ENCODE assay signal across 11 mouse cellular contexts in genomic region chr7:143014862-143015659, GRCm38 (mm10). TPM values are rescaled to one million over a fixed set of nuclear protein-coding genes. Genes with fewer than 3 reads are reported as not detected.
A peak's percentile ranks its signal among the peaks of the same experiment; 100 is the strongest.
DNase-seq lines count a peak whose midpoint lies in the region; ATAC-seq and TF ChIP-seq lines count a peak whose summit lies in the region.
"Had no signal": no experiment of that assay in that cellular context is flagged by ENCODE, and none has a peak within 500 bp of the region (broad histone marks: within the 10 kb centered on the region; RNA-seq: fewer than 3 reads in every experiment).

No protein-coding gene starts in this region.

- DNase-seq in cerebellum, postnatal 25 days = peak; percentile 39 to 69
- no peak for DNase-seq in cerebellum, adult 9-10 months
- DNase-seq in lung, embryonic 14.5 days = no peak
- no peak for DNase-seq in lung, adult 2 months
- no peak for DNase-seq in heart, embryonic 10.5 days (ENCODE audit: low spot score)
- DNase-seq in layer of hippocampus, postnatal 14 days (ENCODE audit: low spot score in 2 of 2) = no peak
- no peak for DNase-seq in adipocyte (ENCODE audit: low spot score)

- no peaks in the 10 kb centered on the region for H3K27me3 ChIP-seq in lung, embryonic 14.5 days (ENCODE audit: insufficient read depth, low read length)
- H3K27me3 ChIP-seq in heart, embryonic 10.5 days (ENCODE audit: insufficient read depth, poor library complexity, severe bottlenecking) = no peaks in the 10 kb centered on the region
- no peaks in the 10 kb centered on the region for H3K27me3 ChIP-seq in neural tube, embryonic 15.5 days (replicated peaks)
- H3K27me3 ChIP-seq: forebrain, embryonic 15.5 days; hindbrain, embryonic 15.5 days; limb, embryonic 12.5 days had no signal

- H3K4me1 ChIP-seq in lung, embryonic 14.5 days (ENCODE audit: insufficient read depth) = peaks cover 37% of the 10 kb centered on the region
- H3K4me1 ChIP-seq in lung, adult 2 months (ENCODE audit: control insufficient read depth, insufficient read depth, low read length) = peaks cover 18% of the 10 kb centered on the region
- H3K4me1 ChIP-seq in heart, embryonic 10.5 days = peaks cover 62% of the 10 kb centered on the region
- H3K4me1 ChIP-seq in neural tube, embryonic 15.5 days = peaks cover 39% of the 10 kb centered on the region

- no peak overlapping the region for H3K9ac ChIP-seq in lung, embryonic 14.5 days
- no peak overlapping the region for H3K9ac ChIP-seq in neural tube, embryonic 15.5 days (replicated peaks)
- H3K9ac ChIP-seq: forebrain, embryonic 15.5 days; hindbrain, embryonic 15.5 days; limb, embryonic 12.5 days had no signal

- H3K4me2 ChIP-seq in lung, embryonic 14.5 days = no peak overlapping the region; the same call in 1 of the 2 replicates
- no peak overlapping the region for H3K4me2 ChIP-seq in neural tube, embryonic 15.5 days
- H3K4me2 ChIP-seq: forebrain, embryonic 15.5 days; limb, embryonic 12.5 days had no signal

- WGBS in lung, embryonic 14.5 days = 78% methylated on average over 7 of the region's 7 CpGs
- 69% methylated on average over 7 of the region's 7 CpGs for WGBS in lung, adult 2 months
- WGBS in heart, embryonic 10.5 days = 88% methylated on average over 7 of the region's 7 CpGs
- 80% methylated on average over 7 of the region's 7 CpGs for WGBS in neural tube, embryonic 15.5 days

- ATAC-seq in lung, embryonic 14.5 days (ENCODE audit: insufficient read depth) = no peak
- no peak for ATAC-seq in neural tube, embryonic 15.5 days (ENCODE audit: low FRiP score)

- no peak for TF ChIP-seq CTCF in lung, embryonic 14.5 days (IDR thresholded peaks at IDR 0.05; ENCODE audit: low read depth)
- no peak for TF ChIP-seq CTCF in lung, adult 2 months (IDR thresholded peaks at IDR 0.05; ENCODE audit: insufficient read depth, low read length)

- no peaks in the 10 kb centered on the region for H3K9me3 ChIP-seq in lung, embryonic 14.5 days (ENCODE audit: low read depth, low read length)
- no peaks in the 10 kb centered on the region for H3K9me3 ChIP-seq in heart, embryonic 10.5 days
- no peaks in the 10 kb centered on the region for H3K9me3 ChIP-seq in neural tube, embryonic 15.5 days (replicated peaks)
- H3K9me3 ChIP-seq: forebrain, embryonic 15.5 days; hindbrain, embryonic 15.5 days; limb, embryonic 12.5 days had no signal

- no peak overlapping the region for H3K4me3 ChIP-seq in lung, embryonic 14.5 days (ENCODE audit: low read depth, low read length)
- no peak overlapping the region for H3K4me3 ChIP-seq in lung, adult 2 months (replicated peaks; ENCODE audit: extremely low read depth, low read depth, low read length)
- no peak overlapping the region for H3K4me3 ChIP-seq in heart, embryonic 10.5 days
- no peak overlapping the region for H3K4me3 ChIP-seq in neural tube, embryonic 15.5 days (replicated peaks)
- H3K4me3 ChIP-seq: forebrain, embryonic 15.5 days; hindbrain, embryonic 15.5 days; limb, embryonic 12.5 days had no signal

- TF ChIP-seq POLR2A in lung, adult 2 months (IDR thresholded peaks at IDR 0.05; ENCODE audit: borderline replicate concordance, extremely low read depth, low read depth, low read length) = no peak

- no peaks in the 10 kb centered on the region for H3K36me3 ChIP-seq in lung, embryonic 14.5 days (ENCODE audit: insufficient read depth)
- no peaks in the 10 kb centered on the region for H3K36me3 ChIP-seq in heart, embryonic 10.5 days
- no peaks in the 10 kb centered on the region for H3K36me3 ChIP-seq in neural tube, embryonic 15.5 days
- H3K36me3 ChIP-seq: forebrain, embryonic 15.5 days; hindbrain, embryonic 15.5 days; limb, embryonic 12.5 days had no signal

- H3K27ac ChIP-seq in lung, embryonic 14.5 days (ENCODE audit: low read depth) = peak overlapping the region; percentile 91
- peak overlapping the region; percentile 70 for H3K27ac ChIP-seq in heart, embryonic 10.5 days
- H3K27ac ChIP-seq in neural tube, embryonic 15.5 days (replicated peaks) = peak overlapping the region; percentile 68; the same call in 1 of the 2 replicates
- H3K27ac ChIP-seq: limb, embryonic 12.5 days had no signal

RNA-seq across cellular contexts. Expression of gene Tspan32, which starts 10.2 kb away (rescaled TPM):
- 1.1 and 2.1 TPM in 2 replicates for polyA plus RNA-seq in lung, embryonic 14.5 days (2014; fragmentation: Nextera tagmentation; extraction: Ambion mirVana)
- 7.7 and 11.5 TPM in 2 replicates for polyA plus RNA-seq in lung, adult 2 months (2012; rRNA removed)
- polyA plus RNA-seq in heart, embryonic 10.5 days (2016; fragmentation: Nextera tagmentation; extraction: Ambion mirVana) = 19.3 and 21.1 TPM in 2 replicates
- 0.51 and 1.4 TPM in 2 replicates for polyA plus RNA-seq in neural tube, embryonic 15.5 days (2015; fragmentation: Nextera tagmentation; extraction: Ambion mirVana)
- under 1 TPM in 1 of 2 experiments, not detected in 1; 0.19 TPM for total RNA-seq in layer of hippocampus, postnatal 14 days (2021)

RNA-seq across cellular contexts. Expression of gene Cd81, which starts 37.5 kb away (rescaled TPM):
- polyA plus RNA-seq in lung, embryonic 14.5 days (2014; fragmentation: Nextera tagmentation; extraction: Ambion mirVana) = 654 and 667 TPM in 2 replicates
- polyA plus RNA-seq in lung, adult 2 months (2012; rRNA removed) = 575 and 614 TPM in 2 replicates
- 472 and 583 TPM in 2 replicates for polyA plus RNA-seq in heart, embryonic 10.5 days (2016; fragmentation: Nextera tagmentation; extraction: Ambion mirVana)
- 493 and 522 TPM in 2 replicates for polyA plus RNA-seq in neural tube, embryonic 15.5 days (2015; fragmentation: Nextera tagmentation; extraction: Ambion mirVana)
- total RNA-seq in layer of hippocampus, postnatal 14 days (2021) = 100 to 1,000 TPM; 495 to 503 TPM

RNA-seq across cellular contexts. Expression of gene Ascl2, which starts 46.0 kb away (rescaled TPM):
- polyA plus RNA-seq in lung, embryonic 14.5 days (2014; fragmentation: Nextera tagmentation; extraction: Ambion mirVana) = 2.2 and 3.3 TPM in 2 replicates
- 0.96 and 1.2 TPM in 2 replicates for polyA plus RNA-seq in lung, adult 2 months (2012; rRNA removed)
- 1.1 and 1.2 TPM in 2 replicates for polyA plus RNA-seq in heart, embryonic 10.5 days (2016; fragmentation: Nextera tagmentation; extraction: Ambion mirVana)
- polyA plus RNA-seq in neural tube, embryonic 15.5 days (2015; fragmentation: Nextera tagmentation; extraction: Ambion mirVana) = 0.58 and 1.5 TPM in 2 replicates
- total RNA-seq in layer of hippocampus, postnatal 14 days (2021) = under 1 TPM in 1 of 2 experiments, not detected in 1; 0.21 TPM

RNA-seq across cellular contexts. Expression of gene Tssc4, which starts 54.0 kb away (rescaled TPM):
- polyA plus RNA-seq in lung, embryonic 14.5 days (2014; fragmentation: Nextera tagmentation; extraction: Ambion mirVana) = 65.2 and 75.6 TPM in 2 replicates
- 83.1 and 85.1 TPM in 2 replicates for polyA plus RNA-seq in lung, adult 2 months (2012; rRNA removed)
- polyA plus RNA-seq in heart, embryonic 10.5 days (2016; fragmentation: Nextera tagmentation; extraction: Ambion mirVana) = 78.0 and 99.5 TPM in 2 replicates
- 92.9 and 94.5 TPM in 2 replicates for polyA plus RNA-seq in neural tube, embryonic 15.5 days (2015; fragmentation: Nextera tagmentation; extraction: Ambion mirVana)
- 10 to 100 TPM; 51.8 to 56.9 TPM for total RNA-seq in layer of hippocampus, postnatal 14 days (2021)

Comparison
In these comparisons a context has a peak if more than half of its experiments do, and no peak if none do; other contexts are left out.
1. DNase-seq: peak in cerebellum, postnatal 25 days (2 of 2); none in cerebellum, adult 9-10 months (single experiment), lung, embryonic 14.5 days (single experiment), lung, adult 2 months (single experiment), heart, embryonic 10.5 days (single experiment), layer of hippocampus, postnatal 14 days (0 of 2) and adipocyte (single experiment).
2. Peak in every context shown above with its lines, with median percentiles within 50 percentile points of each other: H3K27ac ChIP-seq.